Mouse (Mus musculus): ENCODE results near the gene Dennd5a.
A peak's percentile ranks its signal among the peaks of the same experiment; 100 is the strongest.

Dennd5a gene

DNA sequence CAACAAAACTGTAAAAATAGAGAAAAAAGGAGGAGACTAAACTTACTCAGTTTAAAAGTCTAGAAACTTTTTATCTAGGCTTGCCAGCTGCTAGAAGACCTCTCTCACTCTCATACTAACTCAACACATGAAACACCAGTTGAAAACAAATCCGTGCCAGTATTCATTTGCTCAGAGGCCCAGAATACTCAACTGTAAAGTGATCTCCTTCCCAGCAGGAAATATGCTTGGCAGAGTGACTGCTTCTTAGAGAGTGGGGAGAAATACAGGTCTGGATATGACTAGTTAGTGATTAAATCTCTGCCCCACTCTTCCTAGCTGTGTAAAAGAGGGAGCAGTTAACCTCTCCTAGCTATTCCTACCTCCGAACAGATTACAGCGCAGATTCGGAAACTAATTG lies 2.3 kb upstream of the Dennd5a start:
- DNase-seq, result no peak

DNA sequence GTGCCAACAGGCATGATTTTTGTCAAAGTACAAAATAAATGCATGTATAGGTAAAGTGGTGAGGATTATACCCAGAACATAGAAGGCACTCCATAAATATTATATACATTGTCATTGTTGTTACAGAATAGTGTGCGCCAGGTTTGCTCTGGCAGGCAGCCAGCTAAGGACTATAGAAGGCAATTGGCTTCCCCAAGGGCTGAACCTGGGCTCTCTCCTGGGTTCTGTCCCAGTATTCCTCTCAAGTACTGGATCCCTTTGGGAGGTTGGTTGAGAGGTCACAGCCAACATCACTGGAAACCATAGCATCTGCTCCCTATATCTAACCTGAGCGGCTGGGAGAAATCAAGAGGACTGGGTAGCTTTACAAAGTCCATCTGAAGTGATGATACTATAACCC lies 1.3 kb upstream of the Dennd5a start:
- no peak for DNase-seq

DNA sequence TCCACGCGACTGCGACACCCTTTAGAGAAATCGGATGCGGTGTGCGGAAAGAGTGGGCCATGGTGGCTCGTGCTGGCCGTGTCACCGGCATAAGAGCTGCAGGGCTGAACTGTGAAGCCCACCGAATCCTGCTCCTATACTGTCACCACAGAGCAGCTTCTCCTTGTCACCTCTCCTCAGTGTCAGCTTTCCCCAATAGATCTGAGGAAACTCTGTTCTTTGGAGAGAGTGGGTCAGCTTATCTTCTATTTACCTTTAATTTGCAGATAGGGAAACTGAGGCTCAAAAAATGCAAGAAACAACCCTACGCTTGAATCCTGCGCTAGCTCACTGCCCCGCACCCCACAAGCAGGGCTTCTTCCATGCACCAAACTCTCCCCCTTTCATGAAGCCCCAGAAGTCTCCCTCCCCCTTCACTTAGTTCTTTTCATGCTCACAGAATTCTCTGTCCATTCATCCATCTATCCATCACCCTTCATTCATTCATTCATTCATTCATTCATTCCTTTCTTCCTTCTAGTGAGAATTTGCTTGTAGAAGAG lies 414 bp upstream of the Dennd5a start:
- no peak for DNase-seq

DNA sequence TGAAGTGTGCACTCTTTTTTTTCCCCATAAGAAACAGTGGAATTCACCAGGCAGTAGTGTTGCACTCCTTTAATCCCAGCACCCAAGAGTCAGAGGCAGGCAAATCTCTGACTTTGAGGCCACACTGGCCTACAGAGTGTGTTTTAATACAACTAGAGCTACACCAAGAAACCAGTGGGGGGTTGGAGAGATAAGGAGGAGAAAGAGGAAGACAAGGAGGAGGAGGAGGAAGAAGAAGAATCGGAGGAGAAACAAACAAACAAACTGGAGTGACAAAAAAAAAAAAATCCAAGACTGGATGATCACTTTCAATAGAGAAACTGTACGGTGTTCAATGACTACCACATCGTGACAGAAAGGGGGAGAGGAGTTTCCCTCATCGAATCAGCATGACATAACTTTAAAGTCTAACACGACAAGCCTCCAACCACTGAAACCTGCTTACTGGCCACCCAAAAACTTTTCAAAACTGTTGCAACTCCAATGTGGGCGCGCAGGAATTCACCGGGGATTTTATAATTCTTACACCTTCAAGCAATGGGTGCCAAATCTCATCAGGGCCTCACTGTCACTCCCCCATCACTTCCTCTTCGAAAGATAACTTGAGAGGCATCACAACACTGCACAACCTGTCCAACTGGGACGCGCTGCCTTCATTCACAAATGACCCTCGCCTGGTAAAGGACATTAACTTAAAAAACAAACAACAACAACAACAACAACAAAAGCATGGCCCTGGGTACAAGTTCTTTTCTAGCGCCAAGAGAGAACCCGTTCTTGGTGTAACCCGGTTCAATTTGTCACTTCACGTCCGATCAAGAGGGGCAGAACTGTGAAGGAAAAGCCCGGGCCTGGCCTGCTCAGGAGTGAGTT lies 1.2 kb downstream of the Dennd5a start:
- no peak for DNase-seq

DNA sequence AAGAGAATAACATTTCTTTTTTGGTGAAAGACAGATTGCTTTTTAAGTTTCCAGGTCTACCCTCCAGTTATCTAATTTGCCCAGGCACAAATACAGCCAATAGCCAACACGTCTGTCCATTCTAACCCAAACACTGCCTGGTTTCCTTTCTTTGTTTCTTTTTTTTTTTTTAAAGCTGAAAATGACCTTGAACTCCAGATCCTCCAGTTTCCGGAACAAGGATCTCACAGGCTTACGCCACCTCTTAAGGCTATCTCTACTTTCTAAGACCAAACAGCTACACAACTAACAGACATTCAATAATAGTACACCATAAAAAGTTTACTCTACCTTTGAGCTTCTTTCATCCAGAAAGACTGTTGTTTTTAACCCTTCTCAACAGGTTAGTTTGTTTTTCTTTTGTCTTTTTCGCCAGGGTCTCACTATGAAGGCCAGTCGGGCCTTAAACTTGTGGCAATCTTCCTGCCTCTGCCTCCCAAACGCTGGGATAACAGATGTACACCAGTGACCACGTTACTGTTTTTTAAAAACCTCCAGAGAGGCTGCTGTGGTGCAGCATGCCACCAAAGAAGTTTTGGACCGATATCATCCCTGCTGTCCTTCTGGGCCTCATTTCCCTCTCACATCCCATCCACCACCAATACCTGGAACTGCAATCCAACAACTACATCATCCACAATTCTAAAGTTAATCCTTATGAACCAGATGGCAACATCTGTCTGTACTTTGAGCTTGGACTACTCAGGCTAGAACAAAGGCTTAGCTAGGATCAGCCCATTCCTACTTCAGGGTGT lies 2.1 kb downstream of the Dennd5a start:
- no peak for DNase-seq

DNA sequence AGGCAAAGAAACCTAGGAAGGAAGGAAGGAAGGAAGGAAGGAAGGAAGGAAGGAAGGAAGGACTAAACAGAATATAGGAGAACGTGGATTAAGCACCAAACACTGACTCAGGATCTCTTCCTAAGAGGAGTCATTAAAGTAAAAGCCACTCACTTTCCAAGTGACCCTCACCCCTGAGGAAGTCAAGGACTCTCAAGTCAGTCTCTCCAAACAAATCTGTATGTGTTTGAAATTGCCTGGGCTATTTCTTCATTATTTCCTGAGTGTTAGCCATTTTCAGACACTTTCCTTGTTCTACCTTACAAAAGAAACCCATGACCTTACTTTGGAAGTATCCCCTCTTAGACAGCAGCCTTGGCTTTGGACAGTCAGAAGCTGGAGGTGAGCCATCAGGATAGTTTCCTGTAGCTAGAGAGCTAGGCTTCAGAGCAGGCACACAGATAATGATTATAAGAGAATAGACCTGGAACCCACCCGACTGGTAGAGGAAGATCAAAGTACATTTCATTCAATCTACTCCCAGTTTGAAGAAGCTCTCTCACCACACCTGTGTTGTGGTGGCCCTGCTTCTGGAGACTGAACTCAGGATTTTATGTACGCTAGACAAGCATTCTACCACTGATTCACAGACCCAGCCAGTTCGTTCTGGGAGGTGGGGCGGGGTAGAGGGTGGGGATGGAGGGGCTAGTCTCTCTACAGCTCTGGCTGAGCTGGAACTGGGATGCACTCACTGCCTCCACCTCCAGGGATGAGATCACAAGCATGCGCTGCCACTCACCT lies 5.5 kb downstream of the Dennd5a start:
- no peak for DNase-seq

DNA sequence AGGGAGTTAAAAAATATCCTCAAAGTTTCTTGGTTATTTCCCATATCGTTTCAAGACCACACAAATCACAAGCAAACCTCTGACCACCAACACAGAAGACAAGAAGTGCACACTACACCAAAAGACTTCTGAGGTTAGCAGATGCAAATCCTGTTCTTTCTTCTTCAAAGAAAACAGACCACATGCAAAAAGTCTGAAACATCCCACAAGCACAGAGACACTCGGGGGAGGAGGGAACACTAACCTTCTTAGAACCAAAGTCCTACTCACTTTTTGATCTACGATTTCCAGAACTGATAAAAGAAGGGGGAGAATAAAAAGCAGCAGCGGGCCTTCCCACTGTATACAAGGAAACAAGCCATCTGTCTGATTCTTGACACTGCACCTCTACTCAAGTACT lies 9.0 kb downstream of the Dennd5a start:
- no peak for DNase-seq

DNA sequence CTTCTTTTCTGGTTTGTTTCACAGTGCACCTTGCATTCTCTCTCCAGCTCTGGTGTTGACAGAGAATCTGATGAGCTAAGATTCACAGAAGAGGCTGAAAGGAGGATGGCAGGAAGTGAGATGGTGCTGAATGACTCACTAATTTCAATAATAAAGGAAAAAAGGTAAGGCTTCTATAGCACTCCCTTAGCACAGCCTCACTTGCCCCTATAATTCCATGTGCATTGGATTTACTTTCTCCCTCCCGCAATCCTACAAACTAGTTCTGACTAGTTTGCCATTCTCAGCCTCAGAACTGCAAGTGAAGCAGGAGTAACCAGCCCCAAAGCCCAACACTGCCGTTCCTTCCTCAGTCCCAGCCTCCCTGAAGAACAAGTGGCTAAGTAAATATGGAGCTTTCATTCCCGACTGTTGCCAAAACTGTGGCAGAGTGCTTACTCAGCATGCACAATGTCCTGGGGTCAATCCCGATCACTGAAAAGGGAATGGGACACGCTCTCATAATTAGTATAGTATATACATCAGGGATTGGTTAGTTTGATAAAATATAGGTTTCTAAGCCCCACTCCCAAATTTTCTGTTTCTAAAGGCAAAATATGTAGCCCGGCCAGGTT lies 15.7 kb downstream of the Dennd5a start:
- no peak for DNase-seq

DNA sequence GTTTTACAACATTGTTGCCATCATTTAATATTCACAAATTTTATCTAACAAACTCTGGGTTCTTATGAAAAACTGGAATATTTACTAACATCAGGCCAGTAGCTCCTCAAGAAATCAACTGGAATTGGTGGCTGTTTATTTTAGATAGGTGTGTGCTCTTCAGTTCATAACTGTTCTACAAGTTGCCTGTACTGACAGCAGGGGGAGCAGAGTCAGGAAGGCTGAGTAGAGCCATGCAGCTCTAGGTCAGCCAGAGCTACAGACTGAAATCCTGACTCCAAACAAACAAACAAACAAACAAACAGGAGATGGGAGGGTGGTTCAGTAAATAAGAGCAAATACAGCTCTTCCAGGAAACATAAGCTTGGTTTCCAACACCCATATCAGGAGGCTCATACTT lies 30.6 kb downstream of the Dennd5a start:
- DNase-seq, result no peak

DNA sequence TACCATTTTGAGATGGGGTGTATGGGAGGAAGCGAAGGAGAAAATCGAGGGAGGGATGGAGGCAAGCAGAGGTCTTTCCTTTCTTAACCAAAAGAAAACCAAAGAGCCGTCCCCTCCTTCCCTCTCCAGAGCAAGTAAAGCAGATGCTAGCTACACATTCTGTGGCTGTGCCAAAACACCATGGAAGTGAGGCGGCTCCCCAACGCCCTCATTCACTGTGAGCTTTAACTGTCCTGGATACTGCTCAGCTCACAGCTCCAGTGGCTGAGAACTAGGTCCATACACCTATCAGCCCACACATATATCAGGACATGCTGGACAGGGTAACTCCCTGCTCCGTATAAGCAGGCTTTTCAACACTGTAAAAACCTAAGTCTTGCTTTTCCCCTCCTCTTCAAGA lies 31.9 kb downstream of the Dennd5a start:
- peak; percentile 12 for DNase-seq

DNA sequence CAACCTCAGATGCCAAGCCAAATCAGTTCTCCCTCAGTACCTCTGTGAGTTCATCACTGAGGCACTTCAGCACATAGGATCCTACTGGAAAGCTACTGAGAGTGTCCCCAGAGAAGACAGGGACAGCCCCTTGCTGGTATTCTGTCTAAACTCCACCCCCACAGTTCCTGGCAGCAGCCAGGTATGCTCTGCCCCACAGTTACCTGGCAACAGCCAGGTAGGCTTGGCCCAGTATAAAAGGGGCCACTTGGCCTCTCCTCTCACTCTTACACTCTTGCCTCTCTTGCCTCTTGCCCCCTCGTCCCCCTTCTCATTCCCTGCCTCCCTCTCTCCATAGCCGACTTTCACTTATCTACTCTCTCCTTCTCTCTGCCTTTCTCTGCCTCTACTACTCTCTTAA lies 35.3 kb downstream of the Dennd5a start:
- DNase-seq, result no peak

DNA sequence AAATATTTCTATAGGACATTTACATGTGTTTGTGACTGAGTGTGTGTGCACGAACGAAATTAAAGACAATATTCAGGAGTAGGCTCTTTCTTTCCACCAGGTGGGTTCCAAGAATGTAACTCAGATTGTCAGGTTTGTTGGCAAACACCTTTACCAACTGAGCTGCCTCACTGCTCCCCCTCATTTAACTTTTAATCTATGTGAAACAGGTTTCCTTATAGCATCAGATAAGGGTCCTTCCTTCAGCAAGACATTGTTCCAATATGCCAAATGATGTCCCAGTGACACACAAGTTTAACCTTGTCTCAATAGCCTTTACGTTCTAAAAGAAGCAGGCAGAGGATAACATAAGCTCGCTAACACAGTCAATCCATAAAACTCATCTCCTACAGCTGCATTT lies 37.4 kb downstream of the Dennd5a start:
- no peak for DNase-seq

DNA sequence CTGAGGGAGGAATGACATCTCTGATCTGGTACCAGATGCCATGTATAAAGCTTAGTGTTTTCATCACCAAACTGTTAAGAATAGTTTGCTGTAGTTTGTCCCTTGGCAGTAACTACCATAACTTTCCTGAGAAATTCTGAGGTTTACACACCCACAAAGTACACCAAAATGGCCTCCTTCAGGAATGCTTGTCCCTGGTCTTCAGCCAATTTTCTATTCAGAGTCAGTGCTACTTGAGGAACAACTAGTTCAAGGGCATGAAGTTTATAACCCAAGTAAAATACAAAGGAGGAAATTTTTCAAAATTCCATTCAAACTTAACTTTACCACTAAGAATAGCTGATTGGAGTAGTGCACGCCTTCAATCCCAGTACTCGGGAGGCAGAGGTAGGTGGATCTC lies 54.1 kb downstream of the Dennd5a start:
- DNase-seq, result no peak

DNA sequence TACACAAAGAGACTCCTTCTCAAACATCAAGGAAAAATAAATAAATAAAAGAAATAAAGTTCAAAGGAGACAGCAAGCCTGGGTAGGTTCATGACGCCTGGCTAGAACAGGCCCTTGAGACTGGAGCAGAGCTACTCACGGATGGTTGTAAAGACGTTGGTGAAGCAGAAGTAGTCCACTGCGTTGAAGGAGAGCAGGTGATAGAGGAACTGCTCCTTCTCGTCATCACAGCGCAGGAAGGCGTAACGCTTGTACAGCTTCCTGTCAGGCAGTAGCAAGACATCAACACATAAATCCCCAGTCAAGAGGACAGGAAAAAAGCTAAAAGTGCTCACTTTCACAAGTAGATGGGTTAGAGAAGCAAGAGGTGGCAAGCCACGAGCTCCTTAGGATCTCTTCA lies 59.3 kb downstream of the Dennd5a start:
- no peak for DNase-seq

DNA sequence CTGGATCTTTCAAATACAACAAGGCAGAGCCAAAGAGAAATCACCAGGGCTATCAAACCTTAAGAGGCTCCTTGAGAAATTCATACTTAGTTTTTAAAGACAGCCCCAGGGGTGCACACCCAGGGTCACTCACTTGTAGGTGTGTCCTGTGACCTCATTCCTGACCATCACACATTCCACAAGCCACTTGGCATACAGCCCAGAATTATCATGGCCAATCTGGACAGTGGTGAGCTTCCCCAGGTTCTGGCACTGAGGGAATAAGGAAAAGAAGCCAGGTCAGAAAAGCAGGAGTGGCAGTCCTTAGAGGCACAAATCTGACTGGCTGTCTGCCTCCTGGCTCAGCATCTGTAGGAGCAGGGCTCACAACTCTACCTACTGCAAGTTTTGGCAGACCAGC lies 61.4 kb downstream of the Dennd5a start:
- no peak for DNase-seq

DNA sequence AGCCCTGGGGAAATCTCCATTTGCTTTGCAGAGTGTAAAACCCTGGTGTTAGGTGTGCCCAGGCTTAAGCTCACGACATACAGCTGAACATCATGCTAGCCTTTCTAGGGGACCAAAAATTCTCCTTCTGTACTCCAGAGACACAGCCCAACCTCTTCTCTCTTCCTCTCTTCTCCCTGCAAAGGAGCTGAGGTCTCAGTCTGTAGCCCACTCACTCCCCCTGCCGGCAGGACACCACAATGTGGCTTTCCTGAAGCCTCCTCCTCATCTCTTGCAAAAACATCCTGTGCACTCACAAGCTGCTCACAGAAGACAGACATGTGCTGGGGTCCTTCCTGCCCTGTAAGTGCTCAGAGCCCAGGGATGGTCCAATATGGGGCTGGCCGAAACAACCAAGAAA lies 67.7 kb downstream of the Dennd5a start:
- peak; percentile 75 for DNase-seq

DNA sequence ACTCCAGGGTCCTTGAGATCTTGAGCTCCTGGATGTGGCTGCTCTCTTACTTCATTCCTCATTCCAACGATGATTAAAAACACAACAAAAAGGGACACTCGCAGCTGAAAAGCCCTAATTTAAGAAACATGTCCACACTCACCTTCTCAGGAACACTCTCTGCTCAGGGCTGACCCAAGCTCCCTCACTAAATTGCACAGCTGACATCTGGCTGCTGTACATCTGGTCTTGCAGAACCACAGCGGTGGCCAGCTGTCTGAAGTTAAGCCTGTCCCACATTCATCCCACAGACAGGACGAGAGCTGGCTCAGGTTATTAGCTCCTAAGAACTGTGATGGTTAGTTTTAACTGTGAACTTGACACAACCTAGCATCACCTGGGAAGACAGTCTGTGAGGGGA lies 68.5 kb downstream of the Dennd5a start:
- no peak for DNase-seq

DNA sequence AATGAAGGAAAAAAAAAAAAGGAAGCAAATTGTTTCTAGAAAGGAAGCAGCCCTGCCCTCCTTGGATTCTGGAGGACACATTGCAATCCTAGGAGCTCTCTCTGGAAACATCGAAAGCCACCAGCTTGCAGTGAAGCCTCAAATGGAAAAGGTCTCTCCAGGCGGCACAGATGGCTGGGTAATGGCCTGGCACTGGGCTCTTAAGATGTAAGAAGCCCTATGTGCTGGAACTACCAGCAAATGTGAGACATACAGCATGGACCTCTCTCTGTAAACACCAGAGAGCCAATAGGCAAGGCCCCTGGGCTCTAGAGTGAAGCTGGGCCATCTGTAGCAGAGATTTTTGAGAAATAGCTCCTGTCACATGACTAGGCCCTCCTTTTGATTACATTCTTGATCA lies 70.0 kb downstream of the Dennd5a start:
- no peak for DNase-seq

DNA sequence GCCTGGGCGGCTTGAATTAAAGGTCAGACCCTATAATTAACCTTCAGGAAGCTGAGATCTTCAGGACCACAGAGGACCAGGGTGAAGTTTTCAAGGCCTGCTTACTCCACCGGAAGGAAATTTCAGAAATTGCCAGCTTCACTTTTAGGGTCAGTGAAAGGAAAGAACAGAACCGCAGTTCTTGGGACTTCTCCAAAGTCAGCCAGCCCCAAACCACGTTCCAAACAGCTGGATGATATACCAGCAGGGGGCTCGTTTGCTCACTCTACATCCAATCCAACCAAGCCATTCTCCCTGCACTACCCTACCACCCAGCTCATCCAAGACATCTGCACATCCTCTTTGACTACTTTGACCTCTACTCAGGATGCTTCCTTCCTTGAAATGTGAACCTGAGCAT lies 71.0 kb downstream of the Dennd5a start:
- no peak for DNase-seq

DNA sequence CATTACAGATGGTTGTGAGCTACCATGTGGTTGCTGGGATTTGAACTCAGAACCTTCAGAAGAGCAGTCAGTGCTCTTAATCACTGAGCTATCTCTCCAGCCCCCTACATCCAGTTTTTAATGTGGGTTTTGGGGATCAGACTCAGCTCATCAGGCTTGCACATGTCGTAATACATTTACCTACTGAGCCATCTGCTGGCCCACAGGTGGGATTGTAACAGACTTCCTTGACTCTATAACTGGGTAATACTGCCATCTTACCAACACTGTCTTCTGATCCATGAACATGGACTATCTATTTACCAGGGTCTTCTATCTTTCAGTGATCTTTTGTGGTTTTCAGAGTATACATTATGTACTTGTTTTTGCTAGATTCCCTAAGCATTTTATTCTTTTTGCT lies 74.0 kb downstream of the Dennd5a start:
- DNase-seq, result no peak

DNA sequence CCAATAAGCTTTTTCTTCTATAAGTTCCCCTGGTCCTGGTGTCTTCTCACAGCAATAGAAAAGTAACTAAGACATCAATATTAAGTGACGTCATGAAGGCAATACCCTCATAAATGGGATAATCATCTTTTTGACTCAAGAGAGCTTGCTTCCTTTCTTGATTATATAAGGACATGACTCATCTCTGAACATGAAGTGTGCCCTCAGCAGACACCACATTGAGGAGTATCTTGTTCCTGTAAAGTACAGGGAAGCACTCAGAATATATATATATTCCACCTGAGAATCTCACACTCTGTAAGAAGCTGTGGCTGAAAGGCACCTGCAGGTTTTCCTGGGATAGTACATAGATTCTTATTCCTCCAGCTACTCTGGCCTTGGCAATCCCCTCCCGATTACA lies 77.7 kb downstream of the Dennd5a start:
- no peak for DNase-seq

DNA sequence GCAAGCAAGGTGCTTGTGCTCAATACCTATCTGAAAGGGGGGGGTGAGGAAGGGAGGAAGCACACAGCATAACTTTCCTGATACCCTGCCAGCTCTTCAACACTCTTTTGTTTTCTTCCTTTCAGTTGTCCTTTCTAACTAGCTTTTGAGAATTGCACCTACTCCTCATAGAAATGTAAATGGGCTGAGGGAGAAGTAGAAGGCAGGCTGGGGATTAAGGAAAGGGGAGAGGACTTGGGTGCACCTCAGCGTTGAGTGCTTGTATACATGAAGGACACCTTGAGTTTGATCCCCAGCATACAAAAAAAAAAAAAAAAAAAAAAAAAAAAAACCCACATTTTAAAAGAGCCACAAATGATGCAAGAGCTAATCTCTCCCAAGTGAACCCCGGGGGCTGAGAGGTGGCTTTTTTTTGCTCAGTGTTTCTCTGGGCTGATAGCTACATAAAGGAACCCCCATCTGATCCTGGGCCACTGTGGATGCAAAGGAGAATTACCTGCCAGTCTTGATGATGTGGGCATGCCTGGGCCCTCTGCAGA lies 78.6 kb downstream of the Dennd5a start:
- no peak for DNase-seq

DNA sequence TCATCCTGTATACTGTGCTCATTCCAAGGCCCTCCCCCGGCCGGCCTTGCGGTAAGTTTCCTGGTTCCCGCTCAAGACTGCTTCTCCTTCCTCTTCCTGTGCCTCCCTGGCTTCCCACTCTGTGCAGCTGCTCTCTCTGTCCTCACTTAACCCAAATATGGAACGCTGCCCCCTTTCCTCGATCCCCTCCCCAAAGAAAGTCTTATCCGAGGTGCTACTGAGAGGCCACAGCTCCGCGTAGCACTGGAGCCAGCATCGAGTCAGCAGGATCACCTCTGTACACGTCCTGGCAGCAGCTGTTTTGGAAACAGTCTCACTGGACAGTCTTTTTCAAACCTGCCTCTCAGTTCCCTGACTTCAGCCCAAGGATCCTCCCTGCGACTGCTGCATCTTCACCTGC lies 81.1 kb downstream of the Dennd5a start:
- DNase-seq, result no peak

Data from right cerebral cortex, postnatal 25 days (tissue).